Mouse (Mus musculus) lung, postnatal 4 days (tissue): ENCODE data around the gene Olfr871.
"Not testable (repeated sequence)": the region's sequence is repeated elsewhere in the genome, so short reads cannot be mapped to it uniquely, and the experiment has no call there.

ENCODE experiments used
- DNase-seq, 2 experiments: peaks; one replicate each; pipeline ENCODE4 v3.0.0; 2021

Olfr871 gene

GRCm38 (mm10) chr9:20211907-20212306 lies at the start of gene Olfr871:
Gene Olfr871, plus strand, starts transcription at chr9:20212207.
- DNase-seq, result no peak

GRCm38 (mm10) chr9:20173957-20174356 lies 38.0 kb upstream of the Olfr871 start, which contains the start of gene Olfr870:
Gene Olfr870, minus strand, starts transcription at chr9:20174057.
- DNase-seq, result no peak

GRCm38 (mm10) chr9:20179463-20179862 lies 32.5 kb upstream of the Olfr871 start:
- no peak for DNase-seq

GRCm38 (mm10) chr9:20202131-20202530 lies 9.9 kb upstream of the Olfr871 start:
- no peak for DNase-seq

- DNase-seq, result not testable (repeated sequence)
Observed at GRCm38 (mm10) chr9:20203413-20203984, 8.5 kb upstream of the Olfr871 start.

GRCm38 (mm10) chr9:20210812-20211211 lies 1.2 kb upstream of the Olfr871 start:
- no peak for DNase-seq

GRCm38 (mm10) chr9:20211477-20211876 lies 530 bp upstream of the Olfr871 start:
- no peak for DNase-seq

GRCm38 (mm10) chr9:20236819-20237218 lies 24.8 kb downstream of the Olfr871 start, which contains the start of gene Olfr872:
Gene Olfr872, plus strand, starts transcription at chr9:20237119.
- DNase-seq, result no peak

- no peak for DNase-seq
Observed at GRCm38 (mm10) chr9:20237378-20237777, 25.4 kb downstream of the Olfr871 start.
